ENCODE assay signal across 27 mouse cellular contexts in the genomic region with DNA sequence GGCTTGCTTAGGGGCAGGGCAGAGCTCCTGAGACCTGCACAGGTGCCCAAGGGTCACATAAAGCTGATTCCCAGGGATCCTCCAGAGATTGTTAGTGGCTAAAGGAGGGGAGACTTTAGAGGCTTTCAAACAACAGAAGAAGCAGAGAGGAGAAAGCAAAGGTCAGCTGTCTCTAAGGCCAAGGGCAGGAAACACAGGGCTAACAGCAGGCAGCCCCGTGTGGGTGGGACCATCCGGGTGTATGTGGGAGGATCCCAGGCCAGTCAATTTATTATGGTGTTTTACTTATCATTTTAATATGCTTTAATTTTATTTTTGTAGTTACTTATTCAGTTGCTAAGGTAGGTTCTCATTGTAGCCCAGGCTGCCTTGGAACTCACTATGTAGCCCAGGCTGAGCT.
DNase-seq lines count a peak whose midpoint lies in the region; ATAC-seq lines count a peak whose summit lies in the region.
"Had no signal": no experiment of that assay in that cellular context is flagged by ENCODE, and none has a peak within 500 bp of the region (broad histone marks: within the 10 kb centered on the region; RNA-seq: fewer than 3 reads in every experiment).

No protein-coding gene starts in this region.

- peaks cover 3% of the 10 kb centered on the region; the same call in 1 of the 2 replicates for H3K4me1 ChIP-seq in kidney, embryonic 16.5 days (ENCODE audit: insufficient read depth, low read length)
- no peaks in the 10 kb centered on the region for H3K4me1 ChIP-seq in kidney, embryonic 14.5 days (ENCODE audit: control insufficient read depth, insufficient read depth, low read length)
- H3K4me1 ChIP-seq in midbrain, embryonic 10.5 days, result peaks cover 18% of the 10 kb centered on the region
- no peaks in the 10 kb centered on the region for H3K4me1 ChIP-seq in midbrain, embryonic 11.5 days (ENCODE audit: control insufficient read depth, insufficient read depth, low read length)
- H3K4me1 ChIP-seq: embryonic facial prominence, embryonic 12.5 days had no signal

- H3K4me3 ChIP-seq in kidney, embryonic 16.5 days (ENCODE audit: low read length), result no peak overlapping the region
- no peak overlapping the region for H3K4me3 ChIP-seq in kidney, embryonic 14.5 days (ENCODE audit: low read length)
- H3K4me3 ChIP-seq in midbrain, embryonic 10.5 days, result no peak overlapping the region
- H3K4me3 ChIP-seq in midbrain, embryonic 11.5 days (ENCODE audit: low read depth, low read length), result no peak overlapping the region
- H3K4me3 ChIP-seq: embryonic facial prominence, embryonic 12.5 days; embryonic facial prominence, embryonic 15.5 days; forebrain, embryonic 12.5 days; heart, adult 2 months; heart, embryonic 10.5 days; heart, embryonic 13.5 days; hindbrain, embryonic 12.5 days had no signal

- 43% methylated on average over 2 of the region's 2 CpGs for WGBS in kidney, embryonic 16.5 days
- WGBS in kidney, embryonic 14.5 days, result 50% methylated on average over 2 of the region's 2 CpGs
- 69% methylated on average over 2 of the region's 2 CpGs for WGBS in midbrain, embryonic 10.5 days
- 77% methylated on average over 2 of the region's 2 CpGs for WGBS in midbrain, embryonic 11.5 days

- ATAC-seq in kidney, embryonic 16.5 days (ENCODE audit: low FRiP score, low TSS enrichment), result no peak
- ATAC-seq in kidney, embryonic 14.5 days (ENCODE audit: low FRiP score, low TSS enrichment), result no peak
- no peak for ATAC-seq in midbrain, embryonic 11.5 days (ENCODE audit: low FRiP score)
- ATAC-seq: activated CD4-positive, CD25-positive, alpha-beta regulatory T cell, adult 4 months; forebrain, embryonic 16.5 days; hindbrain, embryonic 16.5 days had no signal

- DNase-seq in adrenal gland, adult 2 months, result peak; percentile 29
- no peak for DNase-seq in adrenal gland, adult 18-20 months (ENCODE audit: low spot score in 2 of 2)
- peak; percentile 26 for DNase-seq in kidney, adult 18-20 months
- DNase-seq in kidney, postnatal 14 days, result peak; percentile 37
- no peak for DNase-seq in midbrain, embryonic 10.5 days (ENCODE audit: low spot score)
- DNase-seq in midbrain, embryonic 11.5 days (ENCODE audit: low spot score, missing footprints), result no peak
- DNase-seq: adrenal gland, postnatal 14 days; cerebellum, adult 11 months; cerebellum, adult 2 months; cerebellum, adult 9-11 months; cerebellum, postnatal 25 days; gastrocnemius, postnatal 10 days; gastrocnemius, postnatal 36 days; heart, adult 2 months; heart, postnatal 14 days; heart, postnatal 4 days had no signal

- no peaks in the 10 kb centered on the region for H3K9me3 ChIP-seq in kidney, embryonic 16.5 days (ENCODE audit: low read length)
- no peaks in the 10 kb centered on the region for H3K9me3 ChIP-seq in kidney, embryonic 14.5 days (ENCODE audit: control insufficient read depth, low read length)
- no peaks in the 10 kb centered on the region for H3K9me3 ChIP-seq in midbrain, embryonic 10.5 days (replicated peaks)
- no peaks in the 10 kb centered on the region for H3K9me3 ChIP-seq in midbrain, embryonic 11.5 days (ENCODE audit: control insufficient read depth, low read length)
- H3K9me3 ChIP-seq: embryonic facial prominence, embryonic 12.5 days; embryonic facial prominence, embryonic 15.5 days; forebrain, embryonic 12.5 days; heart, embryonic 10.5 days; heart, embryonic 13.5 days; hindbrain, embryonic 12.5 days had no signal

- H3K9ac ChIP-seq in kidney, embryonic 16.5 days (replicated peaks; ENCODE audit: low read length), result no peak overlapping the region
- H3K9ac ChIP-seq in kidney, embryonic 14.5 days (ENCODE audit: low read depth, low read length), result no peak overlapping the region
- H3K9ac ChIP-seq in midbrain, embryonic 11.5 days (ENCODE audit: low read length), result no peak overlapping the region
- H3K9ac ChIP-seq: embryonic facial prominence, embryonic 12.5 days; embryonic facial prominence, embryonic 15.5 days; forebrain, embryonic 12.5 days; heart, embryonic 13.5 days; hindbrain, embryonic 12.5 days had no signal

- no peak overlapping the region for H3K27ac ChIP-seq in kidney, embryonic 16.5 days (ENCODE audit: low read length)
- H3K27ac ChIP-seq in kidney, embryonic 14.5 days (ENCODE audit: low read depth, low read length), result no peak overlapping the region
- H3K27ac ChIP-seq in midbrain, embryonic 10.5 days (replicated peaks), result 0 out of 2 replicates have a peak overlapping the region, but pooled peaks have one; percentile 23
- no peak overlapping the region for H3K27ac ChIP-seq in midbrain, embryonic 11.5 days (ENCODE audit: low read depth, low read length)
- H3K27ac ChIP-seq: embryonic facial prominence, embryonic 12.5 days; embryonic facial prominence, embryonic 15.5 days; forebrain, embryonic 12.5 days; heart, adult 2 months; heart, embryonic 10.5 days; heart, embryonic 13.5 days; hindbrain, embryonic 12.5 days had no signal

- H3K4me2 ChIP-seq in kidney, embryonic 16.5 days (replicated peaks; ENCODE audit: low read depth, low read length), result no peak overlapping the region
- H3K4me2 ChIP-seq in kidney, embryonic 14.5 days (replicated peaks; ENCODE audit: low read depth, low read length), result no peak overlapping the region
- no peak overlapping the region for H3K4me2 ChIP-seq in midbrain, embryonic 11.5 days
- H3K4me2 ChIP-seq: embryonic facial prominence, embryonic 12.5 days; embryonic facial prominence, embryonic 15.5 days; forebrain, embryonic 12.5 days; heart, embryonic 13.5 days; hindbrain, embryonic 12.5 days had no signal

- H3K36me3 ChIP-seq in kidney, embryonic 16.5 days (ENCODE audit: insufficient read depth, low read length), result no peaks in the 10 kb centered on the region
- no peaks in the 10 kb centered on the region for H3K36me3 ChIP-seq in kidney, embryonic 14.5 days (ENCODE audit: control insufficient read depth, insufficient read depth, low read length)
- no peaks in the 10 kb centered on the region for H3K36me3 ChIP-seq in midbrain, embryonic 10.5 days
- no peaks in the 10 kb centered on the region for H3K36me3 ChIP-seq in midbrain, embryonic 11.5 days (ENCODE audit: control insufficient read depth, insufficient read depth, low read length)
- H3K36me3 ChIP-seq: embryonic facial prominence, embryonic 12.5 days; embryonic facial prominence, embryonic 15.5 days; forebrain, embryonic 12.5 days; heart, embryonic 10.5 days; heart, embryonic 13.5 days; hindbrain, embryonic 12.5 days had no signal

- H3K27me3 ChIP-seq in kidney, embryonic 16.5 days (ENCODE audit: insufficient read depth, low read length), result peaks cover 2% of the 10 kb centered on the region; the same call in 1 of the 2 replicates
- 0 out of 2 replicates have a peak, but pooled peaks cover 2% of the 10 kb centered on the region for H3K27me3 ChIP-seq in kidney, embryonic 14.5 days (ENCODE audit: control insufficient read depth, insufficient read depth, low read length)
- no peaks in the 10 kb centered on the region for H3K27me3 ChIP-seq in midbrain, embryonic 10.5 days (ENCODE audit: low read depth, poor library complexity, severe bottlenecking)
- no peaks in the 10 kb centered on the region for H3K27me3 ChIP-seq in midbrain, embryonic 11.5 days (ENCODE audit: control insufficient read depth, insufficient read depth, low read length)

Comparison
In these comparisons a context has a peak if more than half of its experiments do, and no peak if none do; other contexts are left out.
1. DNase-seq: peak in adrenal gland, adult 2 months (single experiment), kidney, adult 18-20 months (single experiment) and kidney, postnatal 14 days (single experiment); none in adrenal gland, adult 18-20 months (0 of 2), midbrain, embryonic 10.5 days (single experiment) and midbrain, embryonic 11.5 days (single experiment).